Mouse (Mus musculus): ENCODE measurements around the gene Ccdc34. TPM values are rescaled to one million over a fixed set of nuclear protein-coding genes. Genes with fewer than 3 reads are reported as not detected.

The Ccdc34 gene
- total and polyA plus RNA-seq, 3 experiments: 17.2 to 44.6 (median 22.4) TPM

DNA sequence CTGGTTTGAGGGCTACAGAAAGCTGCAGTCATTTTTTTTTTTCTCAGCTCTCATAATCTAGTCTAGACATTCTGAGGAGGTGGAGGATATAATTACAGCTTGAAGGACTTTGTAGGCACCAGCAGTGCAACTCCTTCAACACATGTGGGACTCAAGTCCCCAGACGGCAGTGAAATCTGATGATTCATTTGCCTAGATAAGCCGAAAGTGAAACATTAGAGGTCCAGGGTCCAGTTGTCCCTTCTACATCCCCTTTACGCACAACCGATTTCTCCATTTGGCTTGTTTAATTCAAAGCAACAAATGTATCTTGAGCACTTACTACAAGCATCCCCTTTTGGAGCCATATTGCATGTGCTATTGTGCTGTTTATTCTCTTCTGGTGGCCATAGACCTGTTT is 147.4 kb downstream of the Ccdc34 start:
- no peaks in the 10 kb centered on the region for H3K79me2 ChIP-seq (replicated peaks; ENCODE audit: control insufficient read depth, extremely low read depth, insufficient read depth, poor library complexity, severe bottlenecking)
- H3K27ac ChIP-seq (ENCODE audit: insufficient read depth, low read depth): no peak overlapping the region
- H3K9ac ChIP-seq (ENCODE audit: insufficient read depth, low read depth): no peak overlapping the region
- H3K4me3 ChIP-seq (replicated peaks in 1 of 3; ENCODE audit: low read depth in 2 of 3, low read length in 2 of 3, poor library complexity in 1 of 3): no peak overlapping the region
- in situ Hi-C loops (cut with MboI; ENCODE audit: low pct_ligation_motif_present, low pct_unique_long_range_greater_than_20kb, low sequenced_read_pairs): no loop called here
- H3K36me3 ChIP-seq (replicated peaks in 1 of 2; ENCODE audit: control insufficient read depth in 1 of 2, insufficient read depth in 1 of 2, low read length in 1 of 2): no peaks in the 10 kb centered on the region
- TF ChIP-seq USF1 (IDR thresholded peaks at IDR 0.05; ENCODE audit: low read depth, low read length) (no peak), PAX5 (IDR thresholded peaks at IDR 0.05; ENCODE audit: low read length) (no peak), ZKSCAN1 (IDR thresholded peaks at IDR 0.05; ENCODE audit: borderline replicate concordance, low read depth, low read length) (no peak), HCFC1 (IDR thresholded peaks at IDR 0.05; ENCODE audit: low read depth, low read length) (no peak), SMC3 (IDR thresholded peaks at IDR 0.05; ENCODE audit: low read depth, low read length) (no peak), POLR2AphosphoS2 (IDR thresholded peaks at IDR 0.05; ENCODE audit: low read depth, low read length) (no peak), MAX (IDR thresholded peaks at IDR 0.05; ENCODE audit: low read length) (no peak), NELFE (IDR thresholded peaks at IDR 0.05; ENCODE audit: low read depth, low read length) (no peak), CHD2 (IDR thresholded peaks at IDR 0.05; ENCODE audit: low read length) (no peak), MYC (IDR thresholded peaks at IDR 0.05; ENCODE audit: low read depth, low read length) (no peak), SIN3A (IDR thresholded peaks at IDR 0.05; ENCODE audit: low read length) (no peak)
- H3K4me1 ChIP-seq (ENCODE audit: control insufficient read depth in 1 of 2, insufficient read depth in 2 of 2): no peaks in the 10 kb centered on the region
- H3K4me2 ChIP-seq (ENCODE audit: insufficient read depth, low read depth, poor library complexity, severe bottlenecking): no peak overlapping the region
- no peaks in the 10 kb centered on the region for H3K9me3 ChIP-seq (replicated peaks; ENCODE audit: low read length)
- DNase-seq (ENCODE audit: extremely low read depth): no peak
- dilution Hi-C loops (cut with MboI; ENCODE audit: extremely low pct_ligation_motif_present, extremely low pct_unique_long_range_greater_than_20kb, low sequenced_read_pairs): no loop called here
- H3K27me3 ChIP-seq (replicated peaks): no peaks in the 10 kb centered on the region

GRCm38 (mm10) chr2:110167694-110168093 is 150.1 kb downstream of the Ccdc34 start:
- dilution Hi-C loops (cut with MboI; ENCODE audit: extremely low pct_ligation_motif_present, extremely low pct_unique_long_range_greater_than_20kb, low sequenced_read_pairs) (no loop called here), in situ Hi-C loops (cut with MboI; ENCODE audit: low pct_ligation_motif_present, low pct_unique_long_range_greater_than_20kb, low sequenced_read_pairs) (no loop called here)
- no peak overlapping the region for H3K27ac ChIP-seq (ENCODE audit: insufficient read depth, low read depth)
- H3K27me3 ChIP-seq (replicated peaks): no peaks in the 10 kb centered on the region
- no peak overlapping the region for H3K4me3 ChIP-seq (replicated peaks in 1 of 3; ENCODE audit: low read depth in 2 of 3, low read length in 2 of 3, poor library complexity in 1 of 3)
- H3K79me2 ChIP-seq (replicated peaks; ENCODE audit: control insufficient read depth, extremely low read depth, insufficient read depth, poor library complexity, severe bottlenecking): no peaks in the 10 kb centered on the region
- no peaks in the 10 kb centered on the region for H3K4me1 ChIP-seq (ENCODE audit: control insufficient read depth in 1 of 2, insufficient read depth in 2 of 2)
- H3K9me3 ChIP-seq (replicated peaks; ENCODE audit: low read length): no peaks in the 10 kb centered on the region
- H3K9ac ChIP-seq (ENCODE audit: insufficient read depth, low read depth): no peak overlapping the region
- no peaks in the 10 kb centered on the region for H3K36me3 ChIP-seq (replicated peaks in 1 of 2; ENCODE audit: control insufficient read depth in 1 of 2, insufficient read depth in 1 of 2, low read length in 1 of 2)
- no peak for TF ChIP-seq PAX5 (IDR thresholded peaks at IDR 0.05; ENCODE audit: low read length)
- TF ChIP-seq CHD2 (IDR thresholded peaks at IDR 0.05; ENCODE audit: low read length): no peak
- TF ChIP-seq USF1 (IDR thresholded peaks at IDR 0.05; ENCODE audit: low read depth, low read length): no peak
- TF ChIP-seq MXI1 (IDR thresholded peaks at IDR 0.05; ENCODE audit: low read depth, low read length): no peak
- no peak for TF ChIP-seq GABPA (IDR thresholded peaks at IDR 0.05; ENCODE audit: insufficient replicate concordance, low read depth, low read length)
- TF ChIP-seq NRF1 (IDR thresholded peaks at IDR 0.05; ENCODE audit: low read depth, low read length): no peak
- TF ChIP-seq POLR2AphosphoS2 (IDR thresholded peaks at IDR 0.05; ENCODE audit: low read depth, low read length): no peak
- TF ChIP-seq USF2 (conservative IDR thresholded peaks at IDR 0.05; ENCODE audit: low read depth, low read length): no peak
- no peak for TF ChIP-seq ELF1 (IDR thresholded peaks at IDR 0.05; ENCODE audit: low read depth, low read length)
- no peak for TF ChIP-seq ZMIZ1 (IDR thresholded peaks at IDR 0.05; ENCODE audit: low read depth, low read length)
- TF ChIP-seq POLR2A (IDR thresholded peaks at IDR 0.05; ENCODE audit: low read depth, low read length): no peak
- TF ChIP-seq JUN (IDR thresholded peaks at IDR 0.05; ENCODE audit: insufficient read depth, low read depth, low read length): no peak
- no peak for TF ChIP-seq E2F4 (IDR thresholded peaks at IDR 0.05; ENCODE audit: insufficient replicate concordance, low read depth, low read length)
- no peak for TF ChIP-seq TCF12 (IDR thresholded peaks at IDR 0.05; ENCODE audit: low read depth, low read length)
- TF ChIP-seq ZC3H11A (IDR thresholded peaks at IDR 0.05; ENCODE audit: low read depth, low read length): no peak
- no peak for TF ChIP-seq SMC3 (IDR thresholded peaks at IDR 0.05; ENCODE audit: low read depth, low read length)
- TF ChIP-seq MAFK (IDR thresholded peaks at IDR 0.05; ENCODE audit: insufficient replicate concordance, low read length): no peak
- no peak for TF ChIP-seq TBP (conservative IDR thresholded peaks at IDR 0.05; ENCODE audit: low read depth, low read length)
- no peak for TF ChIP-seq MYC (IDR thresholded peaks at IDR 0.05; ENCODE audit: low read depth, low read length)
- no peak overlapping the region for H3K4me2 ChIP-seq (ENCODE audit: insufficient read depth, low read depth, poor library complexity, severe bottlenecking)
- no peak for DNase-seq (ENCODE audit: extremely low read depth)
